Mouse (Mus musculus) MEL (cell line): Measurements from ENCODE around the gene Upk1b. TPM values are rescaled to one million over a fixed set of nuclear protein-coding genes. Genes with fewer than 3 reads are reported as not detected.

ENCODE experiments used
- DNase-seq: peaks from one replicate; pipeline ENCODE4 v3.0.0; 2011; ENCODE audit warnings: low read depth, low spot score
- H3K27ac ChIP-seq: 2 replicates; pipeline ENCODE4 v1.5.1; 2012; ENCODE audit warnings: low read depth, mild to moderate bottlenecking, control low read depth, low read length, moderate library complexity; ENCODE audit not compliant: control insufficient read depth
- H3K27me3 ChIP-seq, 2 experiments: fragments of 150-350 bp in 1 of 2; sonication (generic) in 1 of 2; 2 replicates each; pipeline ENCODE4 v1.6.1; 2012; ENCODE audit warnings: low read length in 2 of 2, mild to moderate bottlenecking in 2 of 2, improper control_type of control experiment in 1 of 2, moderate library complexity in 1 of 2; ENCODE audit not compliant: insufficient read depth in 2 of 2, control insufficient read depth in 1 of 2
- H3K36me3 ChIP-seq, 2 experiments: 2 replicates each; pipeline ENCODE4 v1.6.1; 2012 to 2014; ENCODE audit warnings: low read length in 2 of 2, improper control_type of control experiment in 1 of 2, inconsistent platforms in 1 of 2, mild to moderate bottlenecking in 1 of 2; ENCODE audit not compliant: insufficient read depth in 2 of 2, control insufficient read depth in 1 of 2
- H3K4me1 ChIP-seq, 2 experiments: fragments of 150-350 bp in 1 of 2; sonication (generic) in 1 of 2; 2 replicates each; pipeline ENCODE4 v1.6.1; 2012; ENCODE audit warnings: low read length in 2 of 2, improper control_type of control experiment in 1 of 2, mild to moderate bottlenecking in 1 of 2; ENCODE audit not compliant: insufficient read depth in 2 of 2, control insufficient read depth in 1 of 2
- H3K4me3 ChIP-seq, 2 experiments: fragments of 150-350 bp in 1 of 2; sonication (generic) in 1 of 2; 2 replicates each; pipeline ENCODE4 v1.5.1; 2012; ENCODE audit warnings: low read depth in 2 of 2, low read length in 2 of 2, mild to moderate bottlenecking in 2 of 2, moderate library complexity in 2 of 2, control low read depth in 1 of 2, improper control_type of control experiment in 1 of 2; ENCODE audit not compliant: control insufficient read depth in 1 of 2, insufficient read depth in 1 of 2
- H3K79me2 ChIP-seq: 2 replicates; pipeline ENCODE4 v1.6.1; 2012; ENCODE audit warnings: mild to moderate bottlenecking, low read length, moderate library complexity; ENCODE audit not compliant: control insufficient read depth, poor library complexity, insufficient read depth
- H3K9ac ChIP-seq: 2 replicates; pipeline ENCODE4 v1.6.1; 2012; ENCODE audit warnings: low read depth, mild to moderate bottlenecking, control low read depth, low read length, moderate library complexity; ENCODE audit not compliant: control insufficient read depth, poor library complexity, severe bottlenecking
- H3K9me3 ChIP-seq: fragments of 150-350 bp; sonication (generic); replicated peaks from 2 replicates; pipeline ENCODE4 v1.6.1; 2012; ENCODE audit warnings: mild to moderate bottlenecking, low read length, improper control_type of control experiment, moderate library complexity; ENCODE audit not compliant: insufficient read depth
- BHLHE40 ChIP-seq: IDR thresholded peaks from 2 replicates; pipeline ENCODE4 v1.6.1; 2012; ENCODE audit warnings: low read depth, mild to moderate bottlenecking, inconsistent platforms, low read length, improper control_type of control experiment, borderline replicate concordance
- CHD1 ChIP-seq: IDR thresholded peaks from 2 replicates; pipeline ENCODE4 v1.6.1; 2012; ENCODE audit warnings: low read depth, mild to moderate bottlenecking, inconsistent platforms, low read length, improper control_type of control experiment
- CTCF ChIP-seq, 3 experiments: IDR thresholded peaks in 2 of 3; conservative IDR thresholded peaks in 1 of 3; 2 replicates each; pipeline ENCODE4 v1.5.1; 2011 to 2012; ENCODE audit warnings: low read length in 3 of 3, low read depth in 2 of 3, mild to moderate bottlenecking in 2 of 3, improper control_type of control experiment in 1 of 3, inconsistent platforms in 1 of 3, mixed read lengths in 1 of 3, moderate library complexity in 1 of 3; ENCODE audit not compliant: control insufficient read depth in 1 of 3, insufficient read depth in 1 of 3, poor library complexity in 1 of 3, severe bottlenecking in 1 of 3
- ELF1 ChIP-seq: IDR thresholded peaks from 2 replicates; pipeline ENCODE4 v1.6.1; 2014; ENCODE audit warnings: low read depth, mild to moderate bottlenecking, inconsistent platforms, low read length, improper control_type of control experiment, moderate library complexity
- EP300 ChIP-seq, 2 experiments: IDR thresholded peaks; 2 replicates each; pipeline ENCODE4 v1.6.1; 2011; ENCODE audit warnings: improper control_type of control experiment in 2 of 2, low read length in 2 of 2, low read depth in 1 of 2, mild to moderate bottlenecking in 1 of 2
- ETS1 ChIP-seq: IDR thresholded peaks from 2 replicates; pipeline ENCODE4 v1.6.1; 2012; ENCODE audit warnings: low read depth, mild to moderate bottlenecking, inconsistent platforms, low read length, improper control_type of control experiment, moderate library complexity
- GABPA ChIP-seq: IDR thresholded peaks from 2 replicates; pipeline ENCODE4 v1.6.1; 2012; ENCODE audit warnings: low read depth, mild to moderate bottlenecking, inconsistent platforms, low read length, improper control_type of control experiment, moderate library complexity
- GATA1 ChIP-seq: IDR thresholded peaks from 2 replicates; pipeline ENCODE4 v1.6.1; 2011; ENCODE audit warnings: low read depth, low read length, improper control_type of control experiment
- HCFC1 ChIP-seq: IDR thresholded peaks from 2 replicates; pipeline ENCODE4 v1.6.1; 2012; ENCODE audit warnings: low read depth, mild to moderate bottlenecking, inconsistent platforms, low read length, improper control_type of control experiment, moderate library complexity
- KAT2A ChIP-seq: conservative IDR thresholded peaks from 2 replicates; pipeline ENCODE4 v1.6.1; 2012; ENCODE audit warnings: low read depth, low read length, improper control_type of control experiment, inconsistent platforms
- MAZ ChIP-seq: IDR thresholded peaks from 2 replicates; pipeline ENCODE4 v1.6.1; 2012; ENCODE audit warnings: low read depth, mild to moderate bottlenecking, inconsistent platforms, low read length, improper control_type of control experiment
- MYB ChIP-seq: IDR thresholded peaks from 2 replicates; pipeline ENCODE4 v1.6.1; 2011; ENCODE audit warnings: mild to moderate bottlenecking, low read depth, low read length, improper control_type of control experiment
- MYC ChIP-seq: IDR thresholded peaks from 2 replicates; pipeline ENCODE4 v1.6.1; 2011; ENCODE audit warnings: low read depth, mild to moderate bottlenecking, low read length, improper control_type of control experiment, moderate library complexity
- NELFE ChIP-seq: IDR thresholded peaks from 2 replicates; pipeline ENCODE4 v1.6.1; 2011; ENCODE audit warnings: low read depth, low read length, improper control_type of control experiment
- POLR2A ChIP-seq, 2 experiments: IDR thresholded peaks; 2 replicates each; pipeline ENCODE4 v1.6.1; 2011 to 2012; ENCODE audit warnings: low read length in 2 of 2, mild to moderate bottlenecking in 2 of 2, control low read depth in 1 of 2, improper control_type of control experiment in 1 of 2, low read depth in 1 of 2, moderate library complexity in 1 of 2; ENCODE audit not compliant: control insufficient read depth in 1 of 2, insufficient read depth in 1 of 2, poor library complexity in 1 of 2
- POLR2AphosphoS2 ChIP-seq: IDR thresholded peaks from 2 replicates; pipeline ENCODE4 v1.6.1; 2011; ENCODE audit warnings: low read length, improper control_type of control experiment
- POLR2AphosphoS5 ChIP-seq: IDR thresholded peaks from 2 replicates; pipeline ENCODE4 v1.6.1; 2012; ENCODE audit warnings: low read depth, borderline replicate concordance, mild to moderate bottlenecking, inconsistent platforms, low read length, moderate library complexity, mixed read lengths
- RAD21 ChIP-seq: IDR thresholded peaks from 2 replicates; pipeline ENCODE4 v1.6.1; 2011; ENCODE audit warnings: mild to moderate bottlenecking, low read depth, low read length, improper control_type of control experiment
- SIN3A ChIP-seq: IDR thresholded peaks from 2 replicates; pipeline ENCODE4 v1.6.1; 2012; ENCODE audit warnings: low read length, improper control_type of control experiment, inconsistent platforms
- SMC3 ChIP-seq: IDR thresholded peaks from 2 replicates; pipeline ENCODE4 v1.6.1; 2011; ENCODE audit warnings: low read depth, low read length, improper control_type of control experiment
- TAL1 ChIP-seq: IDR thresholded peaks from 2 replicates; pipeline ENCODE4 v1.6.1; 2012; ENCODE audit warnings: mild to moderate bottlenecking, inconsistent platforms, low read length, moderate library complexity, mixed read lengths
- UBTF ChIP-seq: IDR thresholded peaks from 2 replicates; pipeline ENCODE4 v1.6.1; 2012; ENCODE audit warnings: low read depth, mild to moderate bottlenecking, inconsistent platforms, low read length, improper control_type of control experiment, moderate library complexity, borderline replicate concordance; ENCODE audit not compliant: insufficient read depth
- USF1 ChIP-seq: IDR thresholded peaks from 2 replicates; pipeline ENCODE4 v1.6.1; 2014; ENCODE audit warnings: low read depth, mild to moderate bottlenecking, inconsistent platforms, low read length, improper control_type of control experiment, moderate library complexity
- USF2 ChIP-seq, 2 experiments: IDR thresholded peaks; 2 replicates each; pipeline ENCODE4 v1.6.1; 2011 to 2012; ENCODE audit warnings: improper control_type of control experiment in 2 of 2, low read length in 2 of 2, borderline replicate concordance in 1 of 2, inconsistent platforms in 1 of 2, low read depth in 1 of 2, mild to moderate bottlenecking in 1 of 2; ENCODE audit not compliant: insufficient read depth in 1 of 2
- ZKSCAN1 ChIP-seq: IDR thresholded peaks from 2 replicates; pipeline ENCODE4 v1.6.1; 2012; ENCODE audit warnings: low read depth, mild to moderate bottlenecking, inconsistent platforms, low read length, improper control_type of control experiment, moderate library complexity
- ZMIZ1 ChIP-seq: IDR thresholded peaks from 2 replicates; pipeline ENCODE4 v1.6.1; 2012; ENCODE audit warnings: low read depth, mild to moderate bottlenecking, inconsistent platforms, low read length, improper control_type of control experiment, moderate library complexity
- ZNF384 ChIP-seq: IDR thresholded peaks from 2 replicates; pipeline ENCODE4 v1.6.1; 2012; ENCODE audit warnings: low read depth, mild to moderate bottlenecking, inconsistent platforms, low read length, improper control_type of control experiment
- polyA plus RNA-seq, 2 experiments: library from polyadenylated mRNA; stranded (reverse) in 1 of 2; unstranded in 1 of 2; fragments of >175 nt in 1 of 2; fragments of >200 nt in 1 of 2; gene quantifications; 2 replicates each; pipeline versions ENCODE4 v1.2.1 to v1.2.4; 2012; ENCODE audit warnings: low replicate concordance in 2 of 2, low read depth in 1 of 2; ENCODE audit not compliant: insufficient read length in 2 of 2, insufficient read depth in 1 of 2, missing spikeins in 1 of 2
- total RNA-seq: library from RNA; depleted of rRNA; stranded (reverse); fragments of 300-350 nt; gene quantifications from 2 replicates; pipeline ENCODE4 v1.2.3, GENCODE M21; 2012; rRNA removed

Gene Upk1b
- total RNA-seq (not detected in 2 replicates), polyA plus RNA-seq (not detected)

- no peaks in the 10 kb centered on the region for H3K27me3 ChIP-seq
- TF ChIP-seq KAT2A = no peak
- TF ChIP-seq EP300 (IDR thresholded peaks at IDR 0.05; ENCODE audit: low read depth in 1 of 2, low read length in 2 of 2) = no peak
- no peak for TF ChIP-seq NELFE
- no peak for TF ChIP-seq MYC
- TF ChIP-seq CTCF (IDR thresholded peaks at IDR 0.05 in 2 of 3, conservative IDR thresholded peaks at IDR 0.05 in 1 of 3; ENCODE audit: control insufficient read depth in 1 of 3, insufficient read depth in 1 of 3, low read depth in 2 of 3, low read length in 3 of 3, poor library complexity in 1 of 3, severe bottlenecking in 1 of 3) = no peak
- no peak for TF ChIP-seq ELF1
- no peak for TF ChIP-seq POLR2AphosphoS5
- TF ChIP-seq CHD1 = no peak
- TF ChIP-seq GATA1 = no peak
- TF ChIP-seq RAD21 = no peak
- no peak for TF ChIP-seq USF1
- TF ChIP-seq UBTF = no peak
- TF ChIP-seq MYB = no peak
- TF ChIP-seq GABPA = no peak
- TF ChIP-seq POLR2A (IDR thresholded peaks at IDR 0.05; ENCODE audit: control insufficient read depth in 1 of 2, insufficient read depth in 1 of 2, low read depth in 1 of 2, low read length in 2 of 2, poor library complexity in 1 of 2) = no peak
- TF ChIP-seq POLR2AphosphoS2 = no peak
- no peak for TF ChIP-seq SIN3A
- no peak for TF ChIP-seq SMC3
- no peak for TF ChIP-seq BHLHE40
- TF ChIP-seq, all 39 proteins: peak for 0
- no peak for DNase-seq
- Histone ChIP-seq H3K27ac (no peak within 1 kb of the TSS), H3K4me1 (no peaks in the 10 kb centered on the region), H3K36me3 (no peaks in the 10 kb centered on the region), H3K9me3 (no peaks in the 10 kb centered on the region), H3K4me3 (no peak within 1 kb of the TSS), H3K9ac (no peak within 1 kb of the TSS), H3K79me2 (no peaks in the 10 kb centered on the region)
Measured at GRCm38 (mm10) chr16:38800091-38800490, at the start of gene Upk1b. TSS of gene Upk1b (minus strand) at chr16:38800328.

DNA sequence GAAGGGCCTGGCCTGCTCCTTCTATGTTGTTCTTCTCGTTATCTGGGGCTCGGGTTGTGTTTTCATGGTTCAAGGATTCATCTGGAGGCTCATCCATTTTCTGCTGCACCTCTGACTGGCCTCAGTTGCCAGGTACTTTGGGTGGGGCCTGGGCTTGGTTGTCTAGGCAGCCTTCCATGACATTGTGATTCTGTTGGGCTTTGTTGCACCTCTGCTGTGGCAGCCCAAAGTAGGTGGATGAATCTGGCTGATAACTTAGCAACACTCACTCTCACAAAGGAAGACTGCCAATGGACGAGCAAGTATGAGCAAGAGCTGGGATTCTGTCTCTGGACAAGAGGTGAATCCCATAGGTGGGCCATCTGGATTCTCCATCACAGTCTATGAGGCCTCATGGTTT is 28.5 kb upstream of the Upk1b start, which contains the start of gene 4930435E12Rik:
Gene 4930435E12Rik, minus strand, starts transcription at position 101 of the 400 bp plus-strand sequence.
- no peaks in the 10 kb centered on the region for H3K27me3 ChIP-seq
- no peak within 1 kb of the TSS for H3K9ac ChIP-seq
- H3K79me2 ChIP-seq = no peaks in the 10 kb centered on the region
- no peaks in the 10 kb centered on the region for H3K36me3 ChIP-seq
- H3K9me3 ChIP-seq = no peaks in the 10 kb centered on the region
- no peak for DNase-seq
- H3K4me1 ChIP-seq = no peaks in the 10 kb centered on the region
- no peak within 1 kb of the TSS for H3K4me3 ChIP-seq
- TF ChIP-seq POLR2AphosphoS5 (no peak), SIN3A (no peak), ZMIZ1 (no peak), ZNF384 (no peak), ZKSCAN1 (no peak), MAZ (no peak), EP300 (IDR thresholded peaks at IDR 0.05; ENCODE audit: low read depth in 1 of 2, low read length in 2 of 2) (no peak), TAL1 (no peak), ETS1 (no peak), MYB (no peak), HCFC1 (no peak), USF2 (IDR thresholded peaks at IDR 0.05; ENCODE audit: borderline replicate concordance in 1 of 2, insufficient read depth in 1 of 2, low read depth in 1 of 2, low read length in 2 of 2) (no peak)
- no peak within 1 kb of the TSS for H3K27ac ChIP-seq
